Mouse (Mus musculus): ENCODE results near the gene Kdm3a. TPM values are rescaled to one million over a fixed set of nuclear protein-coding genes. Genes with fewer than 3 reads are reported as not detected.

The Kdm3a gene
- polyA plus RNA-seq (2014; fragmentation: Nextera tagmentation; extraction: Ambion mirVana): 31.2 and 33.4 TPM in 2 replicates

DNA sequence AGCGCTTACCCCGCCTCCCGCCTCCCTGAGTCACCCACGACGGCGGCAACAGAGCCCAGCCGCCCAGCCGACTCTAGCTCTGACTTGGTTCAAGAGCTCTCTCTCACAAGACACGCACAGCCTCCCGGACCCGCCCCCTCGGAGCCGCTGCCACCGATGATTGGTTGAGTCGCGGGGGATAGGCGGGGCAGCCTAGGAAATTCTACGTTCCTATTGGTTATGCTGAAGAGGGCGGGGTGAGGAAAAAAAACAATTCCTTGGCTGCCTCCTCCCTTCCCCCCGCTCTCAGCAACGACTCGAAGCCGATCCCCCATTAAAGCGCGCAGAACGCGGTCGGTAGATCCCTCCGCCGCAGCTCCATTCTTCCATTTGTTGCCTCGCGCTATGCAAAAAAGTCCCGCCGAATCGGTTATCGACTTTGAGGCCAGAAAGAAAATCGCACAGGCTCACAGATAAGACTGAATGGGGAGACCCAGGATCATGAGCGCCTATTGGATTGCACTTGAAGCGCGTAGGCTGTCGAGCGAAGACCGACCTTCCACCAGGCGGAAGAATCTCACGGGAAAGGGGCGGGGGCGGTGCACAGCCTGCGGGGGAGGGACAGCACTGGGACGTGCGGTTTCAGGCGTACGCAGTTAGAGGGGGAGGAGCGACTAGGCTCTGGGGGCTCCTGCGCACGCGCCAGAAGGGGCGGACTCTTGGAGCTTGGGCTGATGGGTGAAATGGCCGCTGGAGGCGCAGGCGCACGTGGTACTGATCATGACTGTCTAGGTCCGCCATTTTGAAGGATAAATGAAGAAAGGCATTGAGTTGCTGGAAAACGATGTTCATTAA is at the start of gene Kdm3a:
Gene Kdm3a (minus strand): TSS at position 162 of the 834 bp plus-strand sequence.
- Histone ChIP-seq H3K4me2 (ENCODE audit: low read length) (peak within 1 kb of the TSS; percentile 93), H3K27me3 (ENCODE audit: control insufficient read depth, insufficient read depth, low read length) (no peaks in the 10 kb centered on the region), H3K36me3 (ENCODE audit: control insufficient read depth, insufficient read depth, low read length) (peaks cover 28% of the 10 kb centered on the region), H3K4me1 (ENCODE audit: control insufficient read depth in 2 of 2, insufficient read depth in 2 of 2, low read length in 2 of 2) (peaks cover 0 to 18% of the 10 kb centered on the region in 2 experiments; a peak in 2 of 4 replicates), H3K4me3 (ENCODE audit: control insufficient read depth in 1 of 2, insufficient read depth in 1 of 2, low read depth in 1 of 2, low read length in 2 of 2) (peak within 1 kb of the TSS; percentile 93 to 95), H3K27ac (replicated peaks in 1 of 2; ENCODE audit: control insufficient read depth in 1 of 2, insufficient read depth in 1 of 2, low read depth in 2 of 2, low read length in 2 of 2) (peak within 1 kb of the TSS; percentile 98 to 100), H3K9me3 (ENCODE audit: control insufficient read depth, low read length) (no peaks in the 10 kb centered on the region), H3K9ac (ENCODE audit: low read length) (peak within 1 kb of the TSS; percentile 94)
- ATAC-seq (ENCODE audit: insufficient number of reproducible peaks, insufficient read depth, low FRiP score, low read depth): peak; percentile 94
- 1% methylated on average over 63 of the region's 63 CpGs for WGBS

GRCm38 (mm10) chr6:71678891-71679290 is 46.1 kb upstream of the Kdm3a start:
- Histone ChIP-seq H3K4me1 (ENCODE audit: control insufficient read depth in 2 of 2, insufficient read depth in 2 of 2, low read length in 2 of 2) (no peaks in the 10 kb centered on the region), H3K9ac (ENCODE audit: low read length) (no peak overlapping the region), H3K27me3 (ENCODE audit: control insufficient read depth, insufficient read depth, low read length) (no peaks in the 10 kb centered on the region), H3K4me2 (ENCODE audit: low read length) (no peak overlapping the region), H3K4me3 (ENCODE audit: control insufficient read depth in 1 of 2, insufficient read depth in 1 of 2, low read depth in 1 of 2, low read length in 2 of 2) (no peak overlapping the region), H3K36me3 (ENCODE audit: control insufficient read depth, insufficient read depth, low read length) (no peaks in the 10 kb centered on the region), H3K9me3 (ENCODE audit: control insufficient read depth, low read length) (no peaks in the 10 kb centered on the region), H3K27ac (replicated peaks in 1 of 2; ENCODE audit: control insufficient read depth in 1 of 2, insufficient read depth in 1 of 2, low read depth in 2 of 2, low read length in 2 of 2) (no peak overlapping the region)
- ATAC-seq (ENCODE audit: insufficient number of reproducible peaks, insufficient read depth, low FRiP score, low read depth): no peak
- WGBS: 59% methylated on average over 7 of the region's 7 CpGs

- WGBS: 57% methylated on average over 2 of the region's 2 CpGs
- Histone ChIP-seq H3K4me2 (ENCODE audit: low read length) (no peak overlapping the region), H3K4me1 (ENCODE audit: control insufficient read depth in 2 of 2, insufficient read depth in 2 of 2, low read length in 2 of 2) (no peaks in the 10 kb centered on the region), H3K9me3 (ENCODE audit: control insufficient read depth, low read length) (no peaks in the 10 kb centered on the region), H3K4me3 (ENCODE audit: control insufficient read depth in 1 of 2, insufficient read depth in 1 of 2, low read depth in 1 of 2, low read length in 2 of 2) (no peak overlapping the region), H3K27me3 (ENCODE audit: control insufficient read depth, insufficient read depth, low read length) (no peaks in the 10 kb centered on the region), H3K27ac (replicated peaks in 1 of 2; ENCODE audit: control insufficient read depth in 1 of 2, insufficient read depth in 1 of 2, low read depth in 2 of 2, low read length in 2 of 2) (no peak overlapping the region), H3K9ac (ENCODE audit: low read length) (no peak overlapping the region), H3K36me3 (ENCODE audit: control insufficient read depth, insufficient read depth, low read length) (no peaks in the 10 kb centered on the region)
- no peak for ATAC-seq (ENCODE audit: insufficient number of reproducible peaks, insufficient read depth, low FRiP score, low read depth)
Observed at GRCm38 (mm10) chr6:71673166-71673565, 40.4 kb upstream of the Kdm3a start.

DNA sequence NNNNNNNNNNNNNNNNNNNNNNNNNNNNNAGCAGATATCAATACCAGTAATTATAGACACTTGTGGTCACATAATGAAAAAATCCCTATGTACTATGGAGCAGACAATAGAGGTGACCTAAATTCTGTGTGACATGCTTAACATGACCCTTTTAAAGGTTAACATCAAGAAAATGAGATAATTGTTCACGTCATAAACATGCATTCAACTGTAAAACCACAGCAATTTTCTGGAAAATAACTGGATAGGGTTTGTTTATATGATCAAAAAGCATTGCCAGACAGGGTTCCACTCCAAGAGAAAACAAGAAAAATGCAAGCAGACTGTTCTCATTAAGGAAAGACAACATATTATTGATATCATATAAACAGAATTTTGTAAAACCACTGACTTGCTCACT is 31.7 kb upstream of the Kdm3a start:
- H3K4me2 ChIP-seq (ENCODE audit: low read length): no peak overlapping the region
- WGBS: 94% methylated on average over 1 of the region's 1 CpGs
- no peaks in the 10 kb centered on the region for H3K9me3 ChIP-seq (ENCODE audit: control insufficient read depth, low read length)
- H3K27me3 ChIP-seq (ENCODE audit: control insufficient read depth, insufficient read depth, low read length): no peaks in the 10 kb centered on the region
- no peaks in the 10 kb centered on the region for H3K36me3 ChIP-seq (ENCODE audit: control insufficient read depth, insufficient read depth, low read length)
- H3K27ac ChIP-seq (replicated peaks in 1 of 2; ENCODE audit: control insufficient read depth in 1 of 2, insufficient read depth in 1 of 2, low read depth in 2 of 2, low read length in 2 of 2): no peak overlapping the region
- ATAC-seq (ENCODE audit: insufficient number of reproducible peaks, insufficient read depth, low FRiP score, low read depth): no peak
- H3K4me3 ChIP-seq (ENCODE audit: control insufficient read depth in 1 of 2, insufficient read depth in 1 of 2, low read depth in 1 of 2, low read length in 2 of 2): no peak overlapping the region
- no peak overlapping the region for H3K9ac ChIP-seq (ENCODE audit: low read length)
- H3K4me1 ChIP-seq (ENCODE audit: control insufficient read depth in 2 of 2, insufficient read depth in 2 of 2, low read length in 2 of 2): peaks cover 3 to 6% of the 10 kb centered on the region in 2 experiments; a peak in 2 of 4 replicates

GRCm38 (mm10) chr6:71658290-71658689 is 25.5 kb upstream of the Kdm3a start:
- Histone ChIP-seq H3K36me3 (ENCODE audit: control insufficient read depth, insufficient read depth, low read length) (no peaks in the 10 kb centered on the region), H3K4me1 (ENCODE audit: control insufficient read depth in 2 of 2, insufficient read depth in 2 of 2, low read length in 2 of 2) (peaks cover 7 to 30% of the 10 kb centered on the region in 2 experiments; a peak in 3 of 4 replicates), H3K27me3 (ENCODE audit: control insufficient read depth, insufficient read depth, low read length) (no peaks in the 10 kb centered on the region), H3K9ac (ENCODE audit: low read length) (no peak overlapping the region), H3K9me3 (ENCODE audit: control insufficient read depth, low read length) (no peaks in the 10 kb centered on the region), H3K4me2 (ENCODE audit: low read length) (no peak overlapping the region), H3K4me3 (ENCODE audit: control insufficient read depth in 1 of 2, insufficient read depth in 1 of 2, low read depth in 1 of 2, low read length in 2 of 2) (no peak overlapping the region), H3K27ac (replicated peaks in 1 of 2; ENCODE audit: control insufficient read depth in 1 of 2, insufficient read depth in 1 of 2, low read depth in 2 of 2, low read length in 2 of 2) (peak overlapping the region; percentile 33 to 65)
- no peak for ATAC-seq (ENCODE audit: insufficient number of reproducible peaks, insufficient read depth, low FRiP score, low read depth)
- WGBS: 10% methylated on average over 2 of the region's 2 CpGs

GRCm38 (mm10) chr6:71655835-71656234 is 23.0 kb upstream of the Kdm3a start:
- WGBS: 38% methylated on average over 3 of the region's 3 CpGs
- Histone ChIP-seq H3K4me2 (ENCODE audit: low read length) (no peak overlapping the region), H3K27me3 (ENCODE audit: control insufficient read depth, insufficient read depth, low read length) (no peaks in the 10 kb centered on the region), H3K4me3 (ENCODE audit: control insufficient read depth in 1 of 2, insufficient read depth in 1 of 2, low read depth in 1 of 2, low read length in 2 of 2) (no peak overlapping the region), H3K36me3 (ENCODE audit: control insufficient read depth, insufficient read depth, low read length) (no peaks in the 10 kb centered on the region), H3K27ac (replicated peaks in 1 of 2; ENCODE audit: control insufficient read depth in 1 of 2, insufficient read depth in 1 of 2, low read depth in 2 of 2, low read length in 2 of 2) (no peak overlapping the region), H3K4me1 (ENCODE audit: control insufficient read depth in 2 of 2, insufficient read depth in 2 of 2, low read length in 2 of 2) (peaks cover 4 to 24% of the 10 kb centered on the region in 2 experiments; a peak in 3 of 4 replicates), H3K9ac (ENCODE audit: low read length) (no peak overlapping the region), H3K9me3 (ENCODE audit: control insufficient read depth, low read length) (no peaks in the 10 kb centered on the region)
- ATAC-seq (ENCODE audit: insufficient number of reproducible peaks, insufficient read depth, low FRiP score, low read depth): no peak

DNA sequence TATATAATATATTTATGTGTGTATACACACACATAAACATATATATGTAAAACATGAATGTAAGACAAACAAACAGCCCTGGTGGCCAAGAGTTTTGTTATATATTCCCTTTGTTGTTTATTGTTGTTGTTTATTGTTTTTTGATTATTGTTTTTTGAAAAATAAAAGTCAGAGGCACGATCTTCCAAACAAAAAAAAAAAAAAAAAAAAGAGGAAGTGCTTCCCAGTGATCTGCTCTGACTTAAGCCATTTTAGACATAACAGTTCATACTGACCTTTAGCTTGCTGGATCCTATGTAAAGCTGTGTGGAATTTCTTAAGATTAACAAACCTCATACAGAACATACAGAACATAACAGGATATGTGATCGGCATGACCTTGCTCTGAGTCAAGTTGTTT is 19.1 kb upstream of the Kdm3a start:
- Histone ChIP-seq H3K4me1 (ENCODE audit: control insufficient read depth in 2 of 2, insufficient read depth in 2 of 2, low read length in 2 of 2) (peaks cover 4 to 9% of the 10 kb centered on the region in 2 experiments; a peak in 3 of 4 replicates), H3K27me3 (ENCODE audit: control insufficient read depth, insufficient read depth, low read length) (no peaks in the 10 kb centered on the region), H3K4me2 (ENCODE audit: low read length) (no peak overlapping the region), H3K9ac (ENCODE audit: low read length) (no peak overlapping the region), H3K36me3 (ENCODE audit: control insufficient read depth, insufficient read depth, low read length) (no peaks in the 10 kb centered on the region), H3K4me3 (ENCODE audit: control insufficient read depth in 1 of 2, insufficient read depth in 1 of 2, low read depth in 1 of 2, low read length in 2 of 2) (no peak overlapping the region), H3K27ac (replicated peaks in 1 of 2; ENCODE audit: control insufficient read depth in 1 of 2, insufficient read depth in 1 of 2, low read depth in 2 of 2, low read length in 2 of 2) (no peak overlapping the region), H3K9me3 (ENCODE audit: control insufficient read depth, low read length) (no peaks in the 10 kb centered on the region)
- WGBS: 75% methylated on average over 2 of the region's 2 CpGs
- ATAC-seq (ENCODE audit: insufficient number of reproducible peaks, insufficient read depth, low FRiP score, low read depth): no peak
